ENCODE assay signal across 8 mouse cellular contexts in the genomic region with DNA sequence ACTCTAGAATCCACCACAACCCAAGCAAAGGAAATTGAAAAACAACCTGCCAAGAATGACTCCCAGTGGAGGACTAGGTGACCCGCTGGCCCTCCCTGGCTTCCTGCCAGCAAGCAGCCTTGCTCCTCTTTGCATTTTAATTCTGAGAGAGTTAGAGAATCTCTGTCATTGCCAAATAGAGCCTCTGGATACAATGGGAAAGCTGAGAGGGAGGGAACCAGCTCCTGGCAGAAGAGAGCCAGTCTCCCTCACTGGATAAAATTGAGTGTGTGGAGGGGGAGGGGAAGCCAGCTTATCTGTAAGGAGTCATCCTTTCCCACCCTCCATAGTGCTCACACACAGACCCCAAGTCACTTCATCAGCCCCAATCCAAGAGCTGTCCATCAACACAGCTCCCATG. TPM values are rescaled to one million over a fixed set of nuclear protein-coding genes. Genes with fewer than 3 reads are reported as not detected.
DNase-seq lines count a peak whose midpoint lies in the region; ATAC-seq lines count a peak whose summit lies in the region.
"Had no signal": no experiment of that assay in that cellular context is flagged by ENCODE, and none has a peak within 500 bp of the region (broad histone marks: within the 10 kb centered on the region; RNA-seq: fewer than 3 reads in every experiment).

No protein-coding gene starts in this region.

- H3K27me3 ChIP-seq in midbrain, embryonic 10.5 days (ENCODE audit: low read depth, poor library complexity, severe bottlenecking), result peaks cover 92% of the 10 kb centered on the region

- 50% methylated on average over 1 of the region's 1 CpGs for WGBS in midbrain, embryonic 10.5 days

- peak overlapping the region; percentile 85 for H3K27ac ChIP-seq in midbrain, embryonic 10.5 days (replicated peaks)

- 0 out of 2 replicates have a peak overlapping the region, but pooled peaks have one; percentile 52 for H3K4me3 ChIP-seq in midbrain, embryonic 10.5 days
- H3K4me3 ChIP-seq: erythroblast, embryonic 14.5 days had no signal

- peaks cover 39% of the 10 kb centered on the region for H3K4me1 ChIP-seq in midbrain, embryonic 10.5 days

- no peak for ATAC-seq in megakaryocyte-erythroid progenitor cell, adult 5-6 weeks (replicated peaks; ENCODE audit: low FRiP score, low TSS enrichment, poor library complexity, severe bottlenecking)

- H3K9me3 ChIP-seq in midbrain, embryonic 10.5 days (replicated peaks), result no peaks in the 10 kb centered on the region

- H3K36me3 ChIP-seq in midbrain, embryonic 10.5 days, result peaks cover 43% of the 10 kb centered on the region

- DNase-seq in layer of hippocampus, adult 9-11 months, result peak; percentile 11
- no peak for DNase-seq in layer of hippocampus, postnatal 36 days
- DNase-seq in adrenal gland, postnatal 36 days, result peak; percentile 21 to 67
- peak; percentile 27 for DNase-seq in gastrocnemius, postnatal 25 days
- peak; percentile 19 for DNase-seq in midbrain, embryonic 10.5 days (ENCODE audit: low spot score)
- no peak for DNase-seq in spleen, postnatal 14 days (ENCODE audit: low spot score in 2 of 2)

RNA-seq across cellular contexts. Expression of gene Gdpd2, which starts 0.7 kb away (rescaled TPM):
- 10 to 100 TPM; 10.8 to 12.2 TPM for total RNA-seq in layer of hippocampus, postnatal 36 days (2021)
- under 1 TPM; 0.23 TPM for total RNA-seq in adrenal gland, postnatal 36 days (2021)
- not detected for total RNA-seq in gastrocnemius, postnatal 25 days (2021)
- polyA plus RNA-seq in midbrain, embryonic 10.5 days (2016; fragmentation: Nextera tagmentation; extraction: Ambion mirVana), result 10.8 and 14.8 TPM in 2 replicates
- not detected in 2 replicates for total RNA-seq in megakaryocyte-erythroid progenitor cell, adult 5-6 weeks (2014; fragmentation: Nextera tagmentation)
- 1.0 TPM in 1 of 2 replicates, not detected in the other for total RNA-seq in megakaryocyte-erythroid progenitor cell, adult 5-6 weeks (2017)
- polyA plus RNA-seq: erythroblast, embryonic 14.5 days had no signal

RNA-seq across cellular contexts. Expression of gene Dlg3, which starts 38.6 kb away (rescaled TPM):
- 100 to 1,000 TPM; 153 to 154 TPM for total RNA-seq in layer of hippocampus, postnatal 36 days (2021)
- total RNA-seq in adrenal gland, postnatal 36 days (2021), result 10 to 100 TPM; 39.1 to 43.5 TPM
- total RNA-seq in gastrocnemius, postnatal 25 days (2021), result 1 to 10 TPM; 1.1 TPM
- polyA plus RNA-seq in midbrain, embryonic 10.5 days (2016; fragmentation: Nextera tagmentation; extraction: Ambion mirVana), result 13.8 and 14.9 TPM in 2 replicates
- total RNA-seq in megakaryocyte-erythroid progenitor cell, adult 5-6 weeks (2014; fragmentation: Nextera tagmentation), result 11.7 and 13.5 TPM in 2 replicates
- total RNA-seq in megakaryocyte-erythroid progenitor cell, adult 5-6 weeks (2017), result 11.4 and 12.0 TPM in 2 replicates
- polyA plus RNA-seq: erythroblast, embryonic 14.5 days had no signal

Comparison
In these comparisons a context has a peak if more than half of its experiments do, and no peak if none do; other contexts are left out.
1. DNase-seq: peak in layer of hippocampus, adult 9-11 months (single experiment), adrenal gland, postnatal 36 days (2 of 2), gastrocnemius, postnatal 25 days (single experiment) and midbrain, embryonic 10.5 days (single experiment); none in layer of hippocampus, postnatal 36 days (0 of 2) and spleen, postnatal 14 days (0 of 2).
2. RNA of gene Gdpd2, which starts 0.7 kb away (total RNA-seq): 10.8 to 12.2 TPM in layer of hippocampus, postnatal 36 days; 1.0 TPM in megakaryocyte-erythroid progenitor cell, adult 5-6 weeks, 0.23 TPM in adrenal gland, postnatal 36 days and not detected in gastrocnemius, postnatal 25 days; every median in the first group is over 4 times any median in the second.
3. RNA of gene Dlg3, which starts 38.6 kb away (total RNA-seq): 153 to 154 TPM in layer of hippocampus, postnatal 36 days, 39.1 to 43.5 TPM in adrenal gland, postnatal 36 days and 11.4 to 13.5 TPM in megakaryocyte-erythroid progenitor cell, adult 5-6 weeks; 1.1 TPM in gastrocnemius, postnatal 25 days; every median in the first group is over 4 times any median in the second.